Mouse (Mus musculus) embryonic facial prominence, embryonic 13.5 days (tissue): ENCODE measurements around the gene Zfand6. TPM values are rescaled to one million over a fixed set of nuclear protein-coding genes. Genes with fewer than 3 reads are reported as not detected.

Source experiments
- ATAC-seq: fragments of 200-750 bp; cut with Nextera tagmentation; 2 replicates; pipeline ENCODE4 v1.8.0; 2017; ENCODE audit warnings: low read depth; ENCODE audit not compliant: insufficient number of reproducible peaks, insufficient read depth, low FRiP score, low TSS enrichment
- H3K27ac ChIP-seq: fragments of 300-500 bp; sonication (generic); 2 replicates; pipeline ENCODE4 v1.5.1; 2015; ENCODE audit warnings: moderate library complexity, mild to moderate bottlenecking, inconsistent platforms
- H3K27me3 ChIP-seq: fragments of 300-500 bp; sonication (generic); 2 replicates; pipeline ENCODE4 v1.6.1; 2015; ENCODE audit warnings: mild to moderate bottlenecking, inconsistent platforms
- H3K36me3 ChIP-seq: fragments of 300-500 bp; sonication (generic); 2 replicates; pipeline ENCODE4 v1.6.1; 2015; ENCODE audit warnings: mild to moderate bottlenecking, inconsistent platforms
- H3K4me1 ChIP-seq: fragments of 300-500 bp; sonication (generic); 2 replicates; pipeline ENCODE4 v1.6.1; 2015; ENCODE audit warnings: inconsistent platforms
- H3K4me2 ChIP-seq: fragments of 300-500 bp; sonication (generic); 2 replicates; pipeline ENCODE4 v1.6.1; 2015; ENCODE audit warnings: moderate library complexity, mild to moderate bottlenecking, inconsistent platforms
- H3K4me3 ChIP-seq: fragments of 300-500 bp; sonication (generic); 2 replicates; pipeline ENCODE4 v1.5.1; 2015; ENCODE audit warnings: mild to moderate bottlenecking, inconsistent platforms
- H3K9ac ChIP-seq: fragments of 300-500 bp; sonication (generic); 2 replicates; pipeline ENCODE4 v1.6.1; 2015; ENCODE audit warnings: mild to moderate bottlenecking, inconsistent platforms
- H3K9me3 ChIP-seq: fragments of 300-500 bp; sonication (generic); 2 replicates; pipeline ENCODE4 v1.6.1; 2016; ENCODE audit warnings: inconsistent platforms
- WGBS: fragments of 180-500 bp; shearing (Covaris S2); methylation state at CpG from one replicate; pipeline ENCODE4 v1.1.7; 2015; ENCODE audit warnings: mixed read lengths; 5-methylcytosine and 5-hydroxymethylcytosine counted together
- polyA plus RNA-seq: library from polyadenylated mRNA; unstranded; fragments of >200 nt; fragmentation: Nextera tagmentation; extraction: Ambion mirVana; gene quantifications from 2 replicates; pipeline ENCODE4 v1.2.1, GENCODE M21; 2015

Zfand6 gene
- 170 and 186 TPM in 2 replicates for polyA plus RNA-seq

- peak; percentile 97 for ATAC-seq
- no peaks in the 10 kb centered on the region for H3K36me3 ChIP-seq
Measured at GRCm38 (mm10) chr7:84689251-84690100, at the start of gene Zfand6. Gene Zfand6 (minus strand): TSS chr7:84689959.

GRCm38 (mm10) chr7:84736803-84737202 is 47.0 kb upstream of the Zfand6 start:
- Histone ChIP-seq H3K27ac (no peak overlapping the region), H3K4me2 (no peak overlapping the region), H3K4me3 (no peak overlapping the region), H3K36me3 (no peaks in the 10 kb centered on the region), H3K27me3 (no peaks in the 10 kb centered on the region), H3K4me1 (no peaks in the 10 kb centered on the region), H3K9ac (no peak overlapping the region), H3K9me3 (no peaks in the 10 kb centered on the region)
- no peak for ATAC-seq
- WGBS, result 85% methylated on average over 2 of the region's 2 CpGs

More at GRCm38 (mm10) chr7:84689251-84690100, at the start of gene Zfand6:
- under 1% methylated on average over 82 of the region's 87 CpGs for WGBS
- peak within 1 kb of the TSS; percentile 78 for H3K9ac ChIP-seq
- H3K27ac ChIP-seq, result peak within 1 kb of the TSS; percentile 87
- peak within 1 kb of the TSS; percentile 82 for H3K4me2 ChIP-seq
- peaks cover 4% of the 10 kb centered on the region; the same call in 1 of the 2 replicates for H3K4me1 ChIP-seq
- H3K27me3 ChIP-seq, result no peaks in the 10 kb centered on the region
- peak within 1 kb of the TSS; percentile 89 for H3K4me3 ChIP-seq
- H3K9me3 ChIP-seq, result no peaks in the 10 kb centered on the region

GRCm38 (mm10) chr7:84733038-84733437 is 43.3 kb upstream of the Zfand6 start:
- ATAC-seq, result no peak
- H3K9ac ChIP-seq, result no peak overlapping the region
- H3K4me2 ChIP-seq, result no peak overlapping the region
- no peaks in the 10 kb centered on the region for H3K9me3 ChIP-seq
- H3K36me3 ChIP-seq, result no peaks in the 10 kb centered on the region
- no peaks in the 10 kb centered on the region for H3K27me3 ChIP-seq
- no peaks in the 10 kb centered on the region for H3K4me1 ChIP-seq
- WGBS, result 59% methylated on average over 1 of the region's 1 CpGs
- no peak overlapping the region for H3K4me3 ChIP-seq
- no peak overlapping the region for H3K27ac ChIP-seq

- Histone ChIP-seq H3K36me3 (no peaks in the 10 kb centered on the region), H3K27me3 (no peaks in the 10 kb centered on the region), H3K4me2 (no peak overlapping the region), H3K4me1 (no peaks in the 10 kb centered on the region), H3K4me3 (no peak overlapping the region), H3K27ac (no peak overlapping the region), H3K9ac (no peak overlapping the region), H3K9me3 (no peaks in the 10 kb centered on the region)
- no peak for ATAC-seq
- WGBS, result 93% methylated on average over 1 of the region's 1 CpGs
Measured at GRCm38 (mm10) chr7:84732052-84732451, 42.3 kb upstream of the Zfand6 start.

- no peaks in the 10 kb centered on the region for H3K27me3 ChIP-seq
- no peak overlapping the region for H3K9ac ChIP-seq
- H3K36me3 ChIP-seq, result no peaks in the 10 kb centered on the region
- H3K4me3 ChIP-seq, result no peak overlapping the region
- no peaks in the 10 kb centered on the region for H3K9me3 ChIP-seq
- no peak overlapping the region for H3K27ac ChIP-seq
- ATAC-seq, result no peak
- no peaks in the 10 kb centered on the region for H3K4me1 ChIP-seq
- 81% methylated on average over 3 of the region's 3 CpGs for WGBS
- no peak overlapping the region for H3K4me2 ChIP-seq
Measured at GRCm38 (mm10) chr7:84731076-84731475, 41.3 kb upstream of the Zfand6 start.

- Histone ChIP-seq H3K4me1 (no peaks in the 10 kb centered on the region), H3K4me2 (no peak overlapping the region), H3K36me3 (no peaks in the 10 kb centered on the region), H3K4me3 (no peak overlapping the region), H3K9me3 (no peaks in the 10 kb centered on the region), H3K9ac (no peak overlapping the region), H3K27me3 (no peaks in the 10 kb centered on the region), H3K27ac (no peak overlapping the region)
- WGBS, result 79% methylated on average over 7 of the region's 7 CpGs
- no peak for ATAC-seq
Measured at GRCm38 (mm10) chr7:84722804-84723459, 33.2 kb upstream of the Zfand6 start.

GRCm38 (mm10) chr7:84710287-84710958 is 20.7 kb upstream of the Zfand6 start:
- H3K4me2 ChIP-seq, result no peak overlapping the region
- no peaks in the 10 kb centered on the region for H3K27me3 ChIP-seq
- no peaks in the 10 kb centered on the region for H3K4me1 ChIP-seq
- ATAC-seq, result no peak
- no peaks in the 10 kb centered on the region for H3K36me3 ChIP-seq
- H3K9ac ChIP-seq, result no peak overlapping the region
- H3K9me3 ChIP-seq, result no peaks in the 10 kb centered on the region
- no peak overlapping the region for H3K4me3 ChIP-seq
- H3K27ac ChIP-seq, result no peak overlapping the region

- H3K4me1 ChIP-seq, result no peaks in the 10 kb centered on the region
- no peak overlapping the region for H3K27ac ChIP-seq
- no peaks in the 10 kb centered on the region for H3K36me3 ChIP-seq
- no peaks in the 10 kb centered on the region for H3K9me3 ChIP-seq
- H3K4me2 ChIP-seq, result no peak overlapping the region
- H3K4me3 ChIP-seq, result no peak overlapping the region
- H3K9ac ChIP-seq, result no peak overlapping the region
- no peak for ATAC-seq
- WGBS, result 86% methylated on average over 3 of the region's 3 CpGs
- no peaks in the 10 kb centered on the region for H3K27me3 ChIP-seq
Measured at GRCm38 (mm10) chr7:84706877-84707276, 17.1 kb upstream of the Zfand6 start.

GRCm38 (mm10) chr7:84690101-84690509 is 346 bp upstream of the Zfand6 start:
- Histone ChIP-seq H3K4me1 (peaks cover 4% of the 10 kb centered on the region; the same call in 1 of the 2 replicates), H3K27me3 (no peaks in the 10 kb centered on the region), H3K4me3 (peak overlapping the region; percentile 89), H3K9me3 (no peaks in the 10 kb centered on the region), H3K4me2 (peak overlapping the region; percentile 82), H3K36me3 (no peaks in the 10 kb centered on the region), H3K27ac (no peak overlapping the region), H3K9ac (peak overlapping the region; percentile 78)
- peak; percentile 84 for ATAC-seq
- 5% methylated on average over 19 of the region's 19 CpGs for WGBS

- no peak overlapping the region for H3K9ac ChIP-seq
- H3K36me3 ChIP-seq, result no peaks in the 10 kb centered on the region
- H3K4me2 ChIP-seq, result 0 out of 2 replicates have a peak overlapping the region, but pooled peaks have one; percentile 11
- H3K27ac ChIP-seq, result no peak overlapping the region
- no peaks in the 10 kb centered on the region for H3K9me3 ChIP-seq
- H3K4me3 ChIP-seq, result no peak overlapping the region
- H3K27me3 ChIP-seq, result no peaks in the 10 kb centered on the region
- WGBS, result 76% methylated on average over 12 of the region's 12 CpGs
- ATAC-seq, result no peak
- H3K4me1 ChIP-seq, result peaks cover 4% of the 10 kb centered on the region; the same call in 1 of the 2 replicates
Measured at GRCm38 (mm10) chr7:84687653-84688580, 1.8 kb downstream of the Zfand6 start.

GRCm38 (mm10) chr7:84686380-84686779 is 3.4 kb downstream of the Zfand6 start:
- Histone ChIP-seq H3K27me3 (no peaks in the 10 kb centered on the region), H3K27ac (no peak overlapping the region), H3K4me2 (no peak overlapping the region), H3K9me3 (no peaks in the 10 kb centered on the region), H3K9ac (no peak overlapping the region), H3K4me1 (peaks cover 4% of the 10 kb centered on the region; the same call in 1 of the 2 replicates), H3K36me3 (no peaks in the 10 kb centered on the region), H3K4me3 (no peak overlapping the region)
- no peak for ATAC-seq
- 85% methylated on average over 2 of the region's 2 CpGs for WGBS
